Mouse (Mus musculus): Measurements from ENCODE around the gene Slc40a1.

DNA sequence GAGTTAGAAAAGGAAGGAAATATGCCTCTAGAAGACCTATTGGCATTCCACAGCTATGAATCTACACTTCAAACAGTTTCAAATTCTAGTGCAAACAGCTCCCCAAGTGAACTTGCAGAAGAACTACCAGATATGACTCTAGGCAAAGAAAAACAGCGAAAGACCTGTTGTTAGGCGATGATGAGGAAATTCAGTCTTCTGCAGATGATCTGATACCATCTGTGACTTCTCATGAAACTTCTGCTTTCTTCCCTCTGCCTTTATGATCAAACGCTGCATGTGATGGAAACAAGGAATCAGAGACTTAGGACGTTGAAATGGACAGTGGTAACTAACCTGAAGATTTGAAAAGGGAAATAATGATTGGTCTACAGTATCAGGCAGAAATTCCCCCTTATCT is 45.0 kb upstream of the Slc40a1 start:
- TF ChIP-seq POLR2A (IDR thresholded peaks at IDR 0.05; ENCODE audit: control insufficient read depth in 1 of 2, insufficient read depth in 1 of 2, low read depth in 1 of 2, low read length in 2 of 2, poor library complexity in 1 of 2) (no peak), EP300 (IDR thresholded peaks at IDR 0.05; ENCODE audit: low read depth in 1 of 2, low read length in 2 of 2) (peak in 1 of 2 experiments; percentile 43; a peak in 2 of 4 replicates), BHLHE40 (IDR thresholded peaks at IDR 0.05; ENCODE audit: borderline replicate concordance, low read depth, low read length) (no peak), RCOR1 (IDR thresholded peaks at IDR 0.05; ENCODE audit: low read depth, low read length) (no peak), JUND (IDR thresholded peaks at IDR 0.05; ENCODE audit: low read depth, low read length) (no peak), GATA1 (IDR thresholded peaks at IDR 0.05; ENCODE audit: low read depth, low read length) (peak; percentile 58; the same call in 1 of the 2 replicates)

Data from MEL (cell line).